Mouse (Mus musculus) stomach, postnatal 0 days (tissue): ENCODE data around the gene Eomes.

Experiments
- CTCF ChIP-seq: IDR thresholded peaks from 2 replicates; pipeline ENCODE4 v1.5.1; 2016; ENCODE audit warnings: antibody characterized with exemption, low read depth, mild to moderate bottlenecking, moderate library complexity
- EP300 ChIP-seq: optimal IDR thresholded peaks from 2 replicates; pipeline ENCODE3; 2016; ENCODE audit warnings: antibody characterized with exemption

- TF ChIP-seq CTCF (no peak), EP300 (no peak)
Measured at GRCm38 (mm10) chr9:118480292-118480690, 2.3 kb downstream of the Eomes start.
